Mouse (Mus musculus) gastrocnemius, postnatal 14 days (tissue): Measurements from ENCODE around the gene Rfxank. TPM values are rescaled to one million over a fixed set of nuclear protein-coding genes. Genes with fewer than 3 reads are reported as not detected.

Experiments
- microRNA-seq, 2 experiments: library from miRNA; unstranded; fragments of <30 nt; microRNA quantifications; one replicate each; pipeline ENCODE4 v1.2.0; 2021
- total RNA-seq, 2 experiments: library from RNA; stranded (reverse); gene quantifications; 2 replicates each; pipeline ENCODE4 v1.2.3; 2021

The Rfxank gene
- total RNA-seq, 2 experiments from 2014 or later: 8.1 to 8.8 TPM

Small RNA genes within 50 kb of the gene (microRNA-seq; reads per million reads assigned to microRNA genes)
- 0 reads per million in 2 experiments for gene Mir7066

Other genes starting within 250 kb of the Rfxank start
- under 1 TPM in 1 of 2 experiments, not detected in 1; 0.31 TPM for gene Tssk6, start 237.0 kb downstream of the Rfxank start, total RNA-seq
- gene Ndufa13, start 236.6 kb downstream of the Rfxank start, total RNA-seq: 100 to 1,000 TPM; 265 to 294 TPM
- gene Yjefn3, start 236.4 kb downstream of the Rfxank start, total RNA-seq: 10 to 100 TPM in 1 of 2 experiments, 1 to 10 TPM in 1; 7.8 to 10.2 TPM
- 10 to 100 TPM; 31.0 to 35.1 TPM for gene Gatad2a, start 142.8 kb downstream of the Rfxank start, total RNA-seq
- 10 to 100 TPM; 22.6 to 26.3 TPM for gene Mau2, start 96.4 kb downstream of the Rfxank start, total RNA-seq
- 10 to 100 TPM; 17.7 to 17.9 TPM for gene Sugp1, start 96.3 kb downstream of the Rfxank start, total RNA-seq
- gene Tm6sf2, start 66.2 kb downstream of the Rfxank start, total RNA-seq: under 1 TPM in 1 of 2 experiments, not detected in 1; 0.51 TPM
- under 1 TPM in 1 of 2 experiments, not detected in 1; 0.06 TPM for gene Hapln4, start 55.7 kb downstream of the Rfxank start, total RNA-seq
- gene Ncan, start 18.3 kb downstream of the Rfxank start, total RNA-seq: under 1 TPM; 0.02 to 0.04 TPM
- 1 to 10 TPM; 2.2 to 4.4 TPM for gene Nr2c2ap, start 7.8 kb downstream of the Rfxank start, total RNA-seq
- gene Borcs8, start 345 bp upstream of the Rfxank start, total RNA-seq: 10 to 100 TPM; 14.4 to 18.4 TPM
- gene Mef2b, start 557 bp upstream of the Rfxank start, total RNA-seq: under 1 TPM; 0.25 to 0.29 TPM
- gene Tmem161a, start 33.2 kb upstream of the Rfxank start, total RNA-seq: 10 to 100 TPM; 76.0 to 78.1 TPM
- gene Slc25a42, start 73.2 kb upstream of the Rfxank start, total RNA-seq: 10 to 100 TPM; 25.5 to 29.2 TPM
- gene Sugp2, start 95.1 kb upstream of the Rfxank start, total RNA-seq: 10 to 100 TPM; 42.3 to 44.1 TPM
- 1 to 10 TPM; 6.5 to 9.9 TPM for gene Armc6, start 95.3 kb upstream of the Rfxank start, total RNA-seq
- gene Homer3, start 143.7 kb upstream of the Rfxank start, total RNA-seq: 1 to 10 TPM; 8.5 to 8.7 TPM
- gene Ddx49, start 163.3 kb upstream of the Rfxank start, total RNA-seq: 10 to 100 TPM; 25.3 to 27.5 TPM
- gene Cope, start 163.4 kb upstream of the Rfxank start, total RNA-seq: 100 to 1,000 TPM; 123 to 134 TPM
- 10 to 100 TPM; 14.5 to 24.5 TPM for gene Cers1, start 176.6 kb upstream of the Rfxank start, total RNA-seq
- gene Gdf1, start 190.7 kb upstream of the Rfxank start, total RNA-seq: 1 to 10 TPM; 1.3 to 2.8 TPM
- gene Upf1, start 214.1 kb upstream of the Rfxank start, total RNA-seq: 10 to 100 TPM; 31.6 to 35.0 TPM
- 10 to 100 TPM; 18.6 to 19.6 TPM for gene Comp, start 234.4 kb upstream of the Rfxank start, total RNA-seq